Mouse (Mus musculus) limb, embryonic 13.5 days (tissue): ENCODE data around the gene Pdpr. TPM values are rescaled to one million over a fixed set of nuclear protein-coding genes. Genes with fewer than 3 reads are reported as not detected.
"Not testable (repeated sequence)": the region's sequence is repeated elsewhere in the genome, so short reads cannot be mapped to it uniquely, and the experiment has no call there.

ENCODE experiments used
- ATAC-seq: fragments of 200-750 bp; cut with Nextera tagmentation; 2 replicates; pipeline ENCODE4 v1.8.0; 2017; ENCODE audit warnings: low read depth, moderate number of reproducible peaks, moderate TSS enrichment; ENCODE audit not compliant: low FRiP score
- H3K27ac ChIP-seq: fragments of 300-500 bp; sonication (generic); 2 replicates; pipeline ENCODE4 v1.5.1; 2015; ENCODE audit warnings: inconsistent platforms, mild to moderate bottlenecking, moderate library complexity
- H3K27me3 ChIP-seq: fragments of 300-500 bp; sonication (generic); 2 replicates; pipeline ENCODE4 v1.6.1; 2015; ENCODE audit warnings: mild to moderate bottlenecking, inconsistent platforms
- H3K36me3 ChIP-seq: fragments of 300-500 bp; sonication (generic); 2 replicates; pipeline ENCODE4 v1.6.1; 2015; ENCODE audit warnings: inconsistent platforms, mild to moderate bottlenecking, moderate library complexity
- H3K4me1 ChIP-seq: fragments of 300-500 bp; sonication (generic); 2 replicates; pipeline ENCODE4 v1.6.1; 2015; ENCODE audit warnings: inconsistent platforms
- H3K4me2 ChIP-seq: fragments of 300-500 bp; sonication (generic); replicated peaks from 2 replicates; pipeline ENCODE4 v1.6.1; 2015; ENCODE audit warnings: inconsistent platforms, mild to moderate bottlenecking, moderate library complexity
- H3K4me3 ChIP-seq: fragments of 300-500 bp; sonication (generic); 2 replicates; pipeline ENCODE4 v1.5.1; 2015; ENCODE audit warnings: moderate library complexity, mild to moderate bottlenecking, inconsistent platforms
- H3K9ac ChIP-seq: fragments of 300-500 bp; sonication (generic); 2 replicates; pipeline ENCODE4 v1.6.1; 2015; ENCODE audit warnings: mild to moderate bottlenecking, inconsistent platforms
- H3K9me3 ChIP-seq: fragments of 300-500 bp; sonication (generic); 2 replicates; pipeline ENCODE4 v1.6.1; 2016; ENCODE audit warnings: inconsistent platforms
- WGBS: fragments of 180-500 bp; shearing (Covaris S2); methylation state at CpG from one replicate; pipeline ENCODE4 v1.1.7; 2015; 5-methylcytosine and 5-hydroxymethylcytosine counted together
- polyA plus RNA-seq: library from polyadenylated mRNA; unstranded; fragments of >200 nt; fragmentation: Nextera tagmentation; extraction: Ambion mirVana; gene quantifications from 2 replicates; pipeline ENCODE4 v1.2.1, GENCODE M21; 2015

The Pdpr gene
- polyA plus RNA-seq, 1 experiment from 2014 or later, result 12.8 TPM

DNA sequence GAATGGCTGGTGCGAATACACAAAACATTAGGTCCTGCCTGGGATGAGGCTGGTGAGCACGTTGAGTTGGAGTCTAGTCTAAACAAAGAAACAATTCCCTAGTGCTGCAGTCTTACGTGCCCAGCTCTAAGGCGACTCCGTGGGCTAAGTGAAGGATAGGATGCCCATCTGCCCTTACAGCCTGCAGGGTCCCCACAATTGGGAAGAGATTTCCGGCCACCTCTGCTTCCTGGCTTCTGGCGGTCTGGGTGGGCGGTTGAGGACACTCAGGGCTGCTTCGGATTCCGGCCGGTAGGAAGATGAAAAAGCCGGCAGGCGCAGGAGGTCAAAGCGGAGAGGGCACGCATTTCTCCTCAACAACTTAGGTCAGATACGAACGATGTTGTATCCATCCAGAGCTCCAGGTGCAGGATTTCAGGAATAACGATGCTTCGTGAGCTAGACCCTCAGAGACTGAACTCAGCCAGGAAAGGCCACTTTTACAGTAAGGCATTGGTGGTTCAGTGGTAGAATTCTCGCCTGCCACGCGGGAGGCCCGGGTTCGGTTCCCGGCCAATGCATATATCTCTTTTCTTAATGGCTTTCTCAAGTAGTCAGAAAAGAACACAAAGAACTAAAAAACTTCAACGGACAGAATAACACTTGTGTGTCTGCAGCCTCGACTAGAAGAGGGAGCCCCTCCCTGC is 32.2 kb upstream of the Pdpr start:
- peaks cover 29% of the 10 kb centered on the region for H3K4me1 ChIP-seq
- peak overlapping the region; percentile 68 for H3K4me3 ChIP-seq
- peak; percentile 90 for ATAC-seq
- H3K9ac ChIP-seq, result peak overlapping the region; percentile 64
- under 1% methylated on average over 27 of the region's 27 CpGs for WGBS
- peaks cover 9% of the 10 kb centered on the region; the same call in 1 of the 2 replicates for H3K36me3 ChIP-seq
- no peaks in the 10 kb centered on the region for H3K9me3 ChIP-seq
- no peaks in the 10 kb centered on the region for H3K27me3 ChIP-seq
- peak overlapping the region; percentile 83 for H3K4me2 ChIP-seq
- H3K27ac ChIP-seq, result peak overlapping the region; percentile 29; the same call in 1 of the 2 replicates

DNA sequence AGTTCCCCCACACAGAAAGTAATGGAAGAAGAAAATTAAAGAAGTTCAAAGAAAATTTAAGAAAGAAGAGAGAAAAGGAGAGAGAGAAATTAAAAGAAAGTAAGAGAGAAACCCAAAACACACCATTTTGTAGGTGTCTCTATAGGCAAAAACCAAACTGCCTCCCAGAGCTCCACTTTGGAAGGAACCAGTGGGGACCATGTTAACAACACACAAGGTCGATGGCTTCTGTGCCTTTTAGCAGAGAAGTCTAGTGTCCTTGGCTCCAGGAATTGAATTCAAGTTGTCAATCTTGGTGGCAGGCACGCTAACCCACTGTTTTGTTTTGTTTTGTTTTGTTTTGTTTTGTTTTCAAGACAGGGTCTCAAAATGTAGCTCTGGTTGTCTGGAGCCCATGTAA is 31.5 kb upstream of the Pdpr start:
- H3K27ac ChIP-seq, result no peak overlapping the region; the same call in 1 of the 2 replicates
- H3K4me1 ChIP-seq, result peaks cover 22% of the 10 kb centered on the region
- 54% methylated on average over 2 of the region's 2 CpGs for WGBS
- H3K9me3 ChIP-seq, result no peaks in the 10 kb centered on the region
- H3K4me3 ChIP-seq, result peak overlapping the region; percentile 68
- H3K36me3 ChIP-seq, result peaks cover 7% of the 10 kb centered on the region; the same call in 1 of the 2 replicates
- ATAC-seq, result no peak
- H3K9ac ChIP-seq, result no peak overlapping the region
- no peaks in the 10 kb centered on the region for H3K27me3 ChIP-seq
- peak overlapping the region; percentile 83 for H3K4me2 ChIP-seq

DNA sequence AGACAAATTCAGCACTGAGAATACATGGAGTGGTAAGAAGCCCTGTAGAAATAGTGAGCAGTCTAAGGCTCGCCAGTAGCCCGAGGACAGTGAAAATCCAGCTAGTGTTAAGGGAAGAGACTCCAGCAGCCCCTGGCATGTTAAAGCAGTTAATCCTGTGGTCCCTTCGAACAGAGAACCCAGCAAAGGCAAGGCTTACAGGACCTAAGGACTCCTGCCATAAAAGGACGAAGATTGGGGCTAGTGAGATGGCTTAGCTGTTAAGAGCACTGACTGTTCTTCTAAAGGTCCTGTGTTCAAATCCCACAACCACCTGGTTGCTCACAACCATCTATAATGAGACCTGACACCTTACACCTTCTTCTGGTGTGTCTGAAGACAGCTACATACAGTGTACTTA is 28.1 kb upstream of the Pdpr start:
- Histone ChIP-seq H3K9ac (no peak overlapping the region), H3K27me3 (no peaks in the 10 kb centered on the region), H3K4me2 (no peak overlapping the region), H3K27ac (no peak overlapping the region), H3K4me3 (no peak overlapping the region), H3K36me3 (no peaks in the 10 kb centered on the region), H3K9me3 (no peaks in the 10 kb centered on the region), H3K4me1 (peaks cover 9% of the 10 kb centered on the region)
- WGBS, result 65% methylated on average over 4 of the region's 4 CpGs
- ATAC-seq, result no peak

DNA sequence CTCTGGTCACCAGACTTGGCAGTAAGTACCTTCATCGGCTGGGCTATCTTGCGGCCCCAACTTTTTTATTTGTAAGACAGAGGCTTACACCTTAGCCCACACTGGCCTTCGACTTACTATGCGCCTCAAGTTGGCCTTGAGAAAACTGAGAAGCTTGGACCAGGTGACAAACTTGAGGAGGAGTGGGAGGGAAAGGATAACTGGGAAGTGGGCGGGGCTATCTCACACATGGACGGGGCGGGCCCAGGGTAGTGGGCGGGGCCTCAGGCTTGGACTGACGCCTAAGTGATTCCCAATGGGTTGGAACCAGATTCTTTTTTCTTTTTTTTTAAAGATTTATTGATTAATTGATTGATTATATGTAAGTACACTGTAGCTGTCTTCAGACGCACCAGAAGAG is 27.0 kb upstream of the Pdpr start:
- no peaks in the 10 kb centered on the region for H3K36me3 ChIP-seq
- H3K4me2 ChIP-seq, result no peak overlapping the region
- ATAC-seq, result no peak
- no peak overlapping the region for H3K9ac ChIP-seq
- no peaks in the 10 kb centered on the region for H3K27me3 ChIP-seq
- H3K9me3 ChIP-seq, result no peaks in the 10 kb centered on the region
- WGBS, result 28% methylated on average over 10 of the region's 10 CpGs
- H3K4me3 ChIP-seq, result no peak overlapping the region
- H3K4me1 ChIP-seq, result 0 out of 2 replicates have a peak, but pooled peaks cover 5% of the 10 kb centered on the region
- H3K27ac ChIP-seq, result no peak overlapping the region

DNA sequence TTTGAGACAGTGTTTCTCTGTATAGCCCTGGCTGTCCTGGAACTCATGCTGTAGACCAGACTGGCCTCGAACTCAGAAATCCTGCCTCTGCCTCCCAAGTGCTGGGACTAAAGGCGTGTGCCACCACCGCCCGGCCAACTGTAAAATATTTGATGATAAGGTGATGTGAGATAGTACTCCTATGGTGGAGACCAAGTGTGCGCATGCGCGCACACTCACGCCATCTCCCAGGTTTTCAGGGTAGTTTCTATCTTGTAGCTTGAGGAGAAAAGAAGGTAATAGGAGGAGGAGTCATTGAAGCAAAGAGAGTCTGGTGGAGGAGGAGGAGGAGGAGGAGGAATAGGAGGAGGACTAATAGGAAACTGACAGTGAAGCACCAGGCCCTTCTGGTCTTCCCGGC is 25.8 kb upstream of the Pdpr start:
- ATAC-seq, H3K4me3 ChIP-seq, H3K4me2 ChIP-seq, H3K4me1 ChIP-seq, H3K36me3 ChIP-seq, H3K27me3 ChIP-seq, H3K9me3 ChIP-seq, H3K9ac ChIP-seq, H3K27ac ChIP-seq: not testable (repeated sequence)
- WGBS, result 92% methylated on average over 9 of the region's 9 CpGs

DNA sequence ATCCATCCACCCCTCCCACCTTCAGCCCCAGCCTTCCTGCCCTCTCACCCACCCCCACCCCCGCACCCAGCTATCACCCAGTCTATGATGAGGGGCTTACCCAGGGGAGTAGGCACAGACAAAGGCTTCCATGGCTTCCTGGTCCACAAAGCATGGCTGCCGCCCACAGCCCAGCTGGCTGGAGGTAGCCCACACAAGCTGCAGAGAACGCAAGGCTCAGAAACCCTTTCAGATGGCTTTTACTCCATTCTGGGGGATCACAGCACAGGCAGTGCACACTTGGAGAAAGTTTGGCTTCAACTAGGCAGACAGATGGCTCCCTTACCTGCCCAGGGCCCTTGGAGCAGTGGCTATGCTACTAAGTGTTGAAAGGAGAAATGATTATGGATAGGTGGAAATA is 18.5 kb upstream of the Pdpr start:
- no peak for ATAC-seq
- Histone ChIP-seq H3K36me3 (no peaks in the 10 kb centered on the region), H3K27ac (no peak overlapping the region), H3K9me3 (no peaks in the 10 kb centered on the region), H3K9ac (no peak overlapping the region), H3K4me1 (no peaks in the 10 kb centered on the region), H3K4me3 (no peak overlapping the region), H3K27me3 (no peaks in the 10 kb centered on the region), H3K4me2 (no peak overlapping the region)
- WGBS, result 76% methylated on average over 3 of the region's 3 CpGs

DNA sequence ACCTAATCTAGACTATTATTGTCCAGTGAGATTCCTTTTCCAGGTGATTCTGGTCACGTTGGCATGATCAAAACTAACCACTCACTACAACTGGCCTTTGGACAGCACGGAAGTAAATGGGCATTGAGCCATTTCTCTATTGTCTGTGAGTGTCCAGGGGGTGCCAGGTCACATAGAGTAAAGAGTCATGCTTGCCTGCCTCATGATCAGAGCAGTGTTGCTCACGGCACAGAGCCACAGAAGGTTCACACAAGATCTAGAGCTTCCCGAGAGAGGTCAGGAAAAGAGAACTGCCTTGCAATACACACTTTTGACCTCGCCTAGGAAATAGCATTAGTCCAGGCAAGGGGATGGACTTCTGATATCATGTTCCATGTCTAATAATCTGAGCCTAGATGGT is 15.0 kb upstream of the Pdpr start:
- no peak overlapping the region for H3K4me2 ChIP-seq
- WGBS, result 67% methylated on average over 5 of the region's 5 CpGs
- H3K36me3 ChIP-seq, result no peaks in the 10 kb centered on the region
- ATAC-seq, result no peak
- H3K27me3 ChIP-seq, result no peaks in the 10 kb centered on the region
- H3K9ac ChIP-seq, result no peak overlapping the region
- H3K9me3 ChIP-seq, result no peaks in the 10 kb centered on the region
- H3K4me1 ChIP-seq, result no peaks in the 10 kb centered on the region; the same call in 1 of the 2 replicates
- no peak overlapping the region for H3K4me3 ChIP-seq
- H3K27ac ChIP-seq, result no peak overlapping the region

DNA sequence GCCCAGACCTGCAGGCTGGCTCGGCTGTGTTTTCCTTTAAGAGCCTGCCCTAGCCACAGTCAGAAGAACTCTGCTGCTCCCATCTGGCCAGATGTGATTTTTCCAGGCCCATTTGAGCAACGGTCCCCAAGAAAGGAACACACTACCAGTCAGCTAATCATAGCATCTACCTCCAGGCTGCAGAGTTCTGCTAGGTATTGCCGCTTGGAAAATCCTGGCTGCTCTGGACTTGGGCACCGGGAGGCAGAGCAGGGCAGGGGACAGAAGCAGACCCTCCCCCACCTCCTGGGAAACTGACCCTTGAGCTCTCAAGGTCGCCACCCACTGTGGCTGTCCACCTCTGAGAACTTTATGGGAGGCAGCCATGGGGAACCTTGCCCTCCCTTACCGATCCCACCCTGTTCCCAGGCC is 14.6 kb upstream of the Pdpr start:
- no peaks in the 10 kb centered on the region for H3K9me3 ChIP-seq
- no peaks in the 10 kb centered on the region for H3K27me3 ChIP-seq
- H3K27ac ChIP-seq, result no peak overlapping the region
- H3K36me3 ChIP-seq, result no peaks in the 10 kb centered on the region
- H3K4me3 ChIP-seq, result no peak overlapping the region
- no peak for ATAC-seq
- H3K4me1 ChIP-seq, result no peaks in the 10 kb centered on the region; the same call in 1 of the 2 replicates
- H3K4me2 ChIP-seq, result no peak overlapping the region
- no peak overlapping the region for H3K9ac ChIP-seq
- whole genome bisulfite sequencing, result 23% methylated on average over 6 of the region's 6 CpGs

DNA sequence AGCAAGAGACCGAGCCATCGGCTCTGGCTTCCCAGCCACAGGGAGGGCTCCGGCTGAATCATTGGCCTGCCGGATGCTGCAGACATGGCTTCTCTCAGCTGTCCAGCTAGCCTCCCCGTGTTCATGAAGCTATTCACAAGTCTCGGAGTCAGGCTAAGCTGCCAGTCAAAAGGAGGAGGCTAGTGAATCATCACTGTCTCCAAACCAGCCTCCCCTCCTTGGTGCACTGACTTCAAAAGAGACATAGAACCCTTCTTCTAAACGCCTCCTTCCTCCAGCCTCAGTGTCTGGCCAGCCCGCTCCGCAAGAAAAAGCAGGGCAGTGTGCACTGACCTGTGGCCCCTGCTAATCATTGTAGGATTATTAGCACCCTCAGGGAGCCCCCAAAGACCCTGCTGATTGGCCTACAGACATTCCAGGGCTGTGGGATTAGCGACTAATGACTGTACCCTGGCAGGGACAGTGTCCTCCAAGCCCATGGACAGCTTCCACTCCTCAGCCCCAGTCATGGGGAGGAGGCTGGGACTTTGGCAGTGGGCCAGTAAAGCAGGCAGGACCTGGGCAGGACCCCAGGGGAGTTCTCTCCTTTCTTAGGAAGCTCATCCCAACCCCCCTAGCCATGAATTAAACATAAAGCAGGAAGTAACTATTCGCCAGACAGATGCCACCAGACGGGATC is 12.7 kb upstream of the Pdpr start:
- Histone ChIP-seq H3K9me3 (no peaks in the 10 kb centered on the region), H3K4me1 (no peaks in the 10 kb centered on the region; the same call in 1 of the 2 replicates), H3K27ac (no peak overlapping the region), H3K9ac (no peak overlapping the region; the same call in 1 of the 2 replicates), H3K4me3 (no peak overlapping the region), H3K4me2 (no peak overlapping the region), H3K36me3 (no peaks in the 10 kb centered on the region), H3K27me3 (no peaks in the 10 kb centered on the region)
- ATAC-seq, result no peak
- WGBS, result 46% methylated on average over 12 of the region's 12 CpGs

DNA sequence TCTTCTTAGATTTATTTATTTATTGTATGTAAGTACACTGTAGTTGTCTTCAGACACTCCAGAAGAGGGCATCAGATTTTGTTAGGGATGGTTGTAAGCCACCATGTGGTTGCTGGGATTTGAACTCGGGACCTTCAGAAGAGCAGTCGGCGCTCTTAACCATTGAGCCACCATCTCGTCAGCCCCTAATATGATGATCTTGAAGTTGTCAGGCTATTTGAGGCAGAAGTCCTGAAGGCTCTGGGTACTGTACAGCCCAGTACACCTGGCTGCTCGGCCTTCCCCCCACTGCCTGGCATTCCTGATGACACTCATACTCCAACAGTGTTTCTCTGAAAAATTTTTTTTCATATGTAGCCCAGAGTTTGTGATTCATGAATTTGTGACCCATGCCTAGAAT is 10.5 kb upstream of the Pdpr start:
- not testable (repeated sequence) for ATAC-seq, H3K36me3 ChIP-seq
- 87% methylated on average over 5 of the region's 5 CpGs for WGBS

DNA sequence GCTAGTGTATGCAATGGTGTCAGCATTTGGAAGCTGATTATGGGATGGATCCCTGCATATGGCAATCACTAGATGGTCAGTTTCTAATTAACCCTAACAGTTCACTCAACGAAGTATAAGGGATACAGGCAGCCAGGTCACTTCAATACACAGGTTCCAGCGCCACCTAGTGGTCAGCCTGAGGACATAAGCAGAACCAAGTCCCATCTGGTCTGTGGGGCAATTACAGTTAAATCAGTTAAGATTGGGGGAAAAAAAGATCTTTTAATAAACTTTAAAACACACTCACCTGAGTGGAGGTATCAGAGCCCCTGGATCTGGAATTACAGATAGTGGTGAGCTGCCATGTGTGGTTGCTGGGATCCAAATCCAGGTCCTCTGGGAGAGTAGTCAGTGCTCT is 4.3 kb upstream of the Pdpr start:
- Histone ChIP-seq H3K27me3 (no peaks in the 10 kb centered on the region), H3K36me3 (no peaks in the 10 kb centered on the region), H3K9me3 (no peaks in the 10 kb centered on the region), H3K9ac (no peak overlapping the region), H3K4me1 (no peaks in the 10 kb centered on the region), H3K27ac (no peak overlapping the region), H3K4me2 (no peak overlapping the region), H3K4me3 (no peak overlapping the region)
- ATAC-seq, result no peak
- WGBS, result 5% methylated on average over 2 of the region's 2 CpGs

More for the DNA sequence above, 10.5 kb upstream of the Pdpr start:
- H3K4me1 ChIP-seq, H3K27me3 ChIP-seq, H3K27ac ChIP-seq, H3K9ac ChIP-seq, H3K9me3 ChIP-seq, H3K4me2 ChIP-seq, H3K4me3 ChIP-seq: not testable (repeated sequence)

DNA sequence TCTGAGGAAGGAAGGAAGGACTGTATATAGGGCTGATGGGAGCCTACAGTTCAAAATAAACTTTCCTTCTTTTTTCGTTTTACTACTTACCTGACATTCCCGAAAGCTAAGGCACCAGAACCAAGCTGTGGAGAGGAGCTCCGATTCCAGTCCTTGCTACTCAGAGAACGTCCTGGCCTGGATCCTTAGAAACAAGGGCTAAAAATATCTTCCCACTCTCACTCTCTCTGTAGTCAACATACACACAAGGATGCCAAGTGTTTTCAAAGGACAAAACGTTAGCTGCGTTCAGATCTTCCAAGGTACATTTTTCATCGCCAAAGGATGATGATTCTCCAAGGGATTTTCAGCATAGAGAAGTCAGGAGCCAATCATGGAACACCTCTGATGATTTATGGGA is 2.7 kb upstream of the Pdpr start:
- no peak overlapping the region for H3K4me3 ChIP-seq
- no peak for ATAC-seq
- no peaks in the 10 kb centered on the region for H3K27me3 ChIP-seq

More for the DNA sequence above, 2.7 kb upstream of the Pdpr start:
- no peak overlapping the region for H3K27ac ChIP-seq
- H3K4me1 ChIP-seq, result peaks cover 7% of the 10 kb centered on the region
- no peak overlapping the region for H3K9ac ChIP-seq
- no peaks in the 10 kb centered on the region for H3K36me3 ChIP-seq
- no peak overlapping the region for H3K4me2 ChIP-seq
- 80% methylated on average over 7 of the region's 7 CpGs for WGBS
- no peaks in the 10 kb centered on the region for H3K9me3 ChIP-seq
